Mouse (Mus musculus): ENCODE measurements at regions not wholly inside any gene's neighbourhood (a gene's known extent, or its start where the extent isn't known, plus 50 kb on each side); places are given as distances from the start of the nearest gene placed in this dataset.

GRCm38 (mm10) chr4:99491536-99492514, 164.3 kb upstream of the Foxd3 start:
- Histone ChIP-seq H3K36me3 (ENCODE audit: control insufficient read depth, insufficient read depth, low read length) (no peaks in the 10 kb centered on the region), H3K4me2 (replicated peaks; ENCODE audit: low read depth, low read length, severe bottlenecking) (no peak overlapping the region), H3K4me3 (replicated peaks; ENCODE audit: low read length) (no peak overlapping the region), H3K4me1 (ENCODE audit: control insufficient read depth, insufficient read depth, low read length) (no peaks in the 10 kb centered on the region), H3K27me3 (ENCODE audit: control insufficient read depth, insufficient read depth, low read length) (no peaks in the 10 kb centered on the region), H3K9ac (ENCODE audit: low read depth, low read length, severe bottlenecking) (no peak overlapping the region), H3K27ac (replicated peaks; ENCODE audit: low read depth, low read length) (no peak overlapping the region), H3K9me3 (ENCODE audit: control insufficient read depth, low read length) (no peaks in the 10 kb centered on the region)
- TF ChIP-seq POLR2A (IDR thresholded peaks at IDR 0.05; ENCODE audit: borderline replicate concordance, extremely low read depth, insufficient read depth, insufficient read length) = no peak
- ATAC-seq (ENCODE audit: low FRiP score, low read depth) = no peak
- no peak for DNase-seq (ENCODE audit: low spot score)
- WGBS = 76% methylated on average over 12 of the region's 12 CpGs

DNA sequence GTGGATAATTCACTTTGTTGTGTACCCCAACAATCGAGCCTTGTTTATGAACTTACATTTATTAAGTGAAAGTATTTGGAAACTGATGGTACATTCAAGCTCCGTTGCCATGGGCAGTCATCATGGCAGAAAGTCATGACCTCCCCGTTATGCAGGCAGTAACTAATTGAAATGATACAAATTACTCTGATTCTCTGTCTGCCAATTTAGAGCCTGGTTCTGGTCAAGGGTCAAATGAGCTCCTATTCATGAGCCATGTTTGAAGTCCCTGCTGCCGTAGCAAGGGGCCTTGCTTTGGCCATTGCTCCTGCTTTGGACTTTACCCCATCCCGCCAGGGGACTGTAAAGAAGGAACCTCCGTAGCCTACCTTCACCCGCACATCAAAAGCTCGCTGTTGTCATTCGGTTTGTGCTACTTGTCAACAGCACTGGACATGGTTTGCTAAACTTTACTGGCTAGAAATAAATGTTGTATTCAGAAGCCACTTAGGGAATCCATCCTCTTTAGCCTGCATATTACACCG, 152.8 kb upstream of the Foxd3 start:
- H3K27me3 ChIP-seq (ENCODE audit: control insufficient read depth, insufficient read depth, low read length) = no peaks in the 10 kb centered on the region
- H3K9ac ChIP-seq (ENCODE audit: low read depth, low read length, severe bottlenecking) = no peak overlapping the region
- no peak for TF ChIP-seq POLR2A (IDR thresholded peaks at IDR 0.05; ENCODE audit: borderline replicate concordance, extremely low read depth, insufficient read depth, insufficient read length)
- WGBS = 68% methylated on average over 10 of the region's 10 CpGs
- no peak for ATAC-seq (ENCODE audit: low FRiP score, low read depth)
- DNase-seq (ENCODE audit: low spot score) = no peak
- H3K4me2 ChIP-seq (replicated peaks; ENCODE audit: low read depth, low read length, severe bottlenecking) = no peak overlapping the region
- no peaks in the 10 kb centered on the region for H3K9me3 ChIP-seq (ENCODE audit: control insufficient read depth, low read length)
- H3K27ac ChIP-seq (replicated peaks; ENCODE audit: low read depth, low read length) = no peak overlapping the region
- H3K4me3 ChIP-seq (replicated peaks; ENCODE audit: low read length) = no peak overlapping the region
- H3K4me1 ChIP-seq (ENCODE audit: control insufficient read depth, insufficient read depth, low read length) = no peaks in the 10 kb centered on the region
- no peaks in the 10 kb centered on the region for H3K36me3 ChIP-seq (ENCODE audit: control insufficient read depth, insufficient read depth, low read length)

DNA sequence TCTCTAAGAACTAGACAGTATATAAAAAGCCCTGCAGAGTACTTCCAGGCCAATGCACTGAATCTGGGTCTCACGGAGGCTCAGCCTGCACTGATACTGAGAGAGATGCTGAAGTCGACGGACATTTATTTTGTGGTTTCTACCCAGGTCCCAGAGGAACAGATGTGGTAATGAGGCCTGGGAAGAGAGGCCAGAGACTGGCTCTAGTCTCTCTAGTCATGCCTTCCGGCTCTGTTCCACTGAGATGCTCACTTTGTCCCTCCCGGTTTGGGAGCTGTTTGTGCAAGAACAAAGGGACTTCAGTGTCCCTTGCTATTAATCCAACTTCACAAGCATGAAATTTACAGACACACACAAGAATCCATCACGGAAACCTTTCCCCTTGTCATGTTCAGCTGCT, 144.1 kb upstream of the Foxd3 start:
- Histone ChIP-seq H3K4me2 (replicated peaks; ENCODE audit: low read depth, low read length, severe bottlenecking) (no peak overlapping the region), H3K4me1 (ENCODE audit: control insufficient read depth, insufficient read depth, low read length) (no peaks in the 10 kb centered on the region), H3K4me3 (replicated peaks; ENCODE audit: low read length) (no peak overlapping the region), H3K9ac (ENCODE audit: low read depth, low read length, severe bottlenecking) (no peak overlapping the region), H3K36me3 (ENCODE audit: control insufficient read depth, insufficient read depth, low read length) (no peaks in the 10 kb centered on the region), H3K27ac (replicated peaks; ENCODE audit: low read depth, low read length) (no peak overlapping the region), H3K9me3 (ENCODE audit: control insufficient read depth, low read length) (no peaks in the 10 kb centered on the region), H3K27me3 (ENCODE audit: control insufficient read depth, insufficient read depth, low read length) (no peaks in the 10 kb centered on the region)
- ATAC-seq (ENCODE audit: low FRiP score, low read depth) (no peak), DNase-seq (ENCODE audit: low spot score) (no peak)
- TF ChIP-seq POLR2A (IDR thresholded peaks at IDR 0.05; ENCODE audit: borderline replicate concordance, extremely low read depth, insufficient read depth, insufficient read length) = no peak
- WGBS = 67% methylated on average over 6 of the region's 6 CpGs

DNA sequence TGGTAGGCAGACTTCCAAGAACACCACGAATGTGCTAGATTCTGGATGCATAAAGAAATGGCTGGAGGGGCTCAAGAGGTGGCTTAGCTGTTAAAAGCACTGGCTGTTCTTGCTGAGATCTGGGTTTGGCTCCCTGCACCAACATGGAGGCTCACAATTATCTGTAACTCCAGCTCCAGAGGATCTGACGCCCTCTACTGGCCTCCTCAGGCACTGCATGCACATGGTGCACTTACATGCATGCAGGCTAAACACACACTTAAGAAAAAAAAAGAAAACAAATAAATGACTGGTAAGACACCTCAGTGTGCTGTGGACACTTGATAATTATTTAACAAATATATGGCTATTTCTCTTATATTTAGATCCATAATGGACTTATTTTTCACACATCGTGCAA, 139.2 kb upstream of the Foxd3 start:
- TF ChIP-seq POLR2A (IDR thresholded peaks at IDR 0.05; ENCODE audit: borderline replicate concordance, extremely low read depth, insufficient read depth, insufficient read length) = no peak
- no peak for DNase-seq (ENCODE audit: low spot score)
- 87% methylated on average over 3 of the region's 3 CpGs for WGBS

DNA sequence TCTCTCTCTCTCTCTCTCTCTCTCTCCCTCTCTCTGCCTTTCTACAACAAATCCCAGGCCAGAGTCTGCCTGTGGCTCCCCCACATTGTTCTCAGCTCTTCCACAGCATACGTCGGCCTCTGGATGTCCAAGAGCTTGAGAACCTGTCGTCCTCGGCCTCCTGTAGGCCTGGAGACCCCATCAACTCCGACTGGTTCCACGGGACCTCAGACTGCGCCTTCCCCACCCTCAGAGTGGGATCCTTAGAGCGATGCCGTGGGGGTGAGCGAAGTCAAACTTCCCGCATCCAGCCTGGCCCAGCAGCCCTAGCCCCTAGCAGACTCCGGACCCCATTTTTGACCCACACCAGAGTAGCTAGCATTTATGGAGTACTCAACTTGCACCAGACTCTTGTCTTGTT, 128.7 kb upstream of the Foxd3 start:
- WGBS = 92% methylated on average over 12 of the region's 12 CpGs
- no peak for DNase-seq (ENCODE audit: low spot score)

More for the DNA sequence above, 139.2 kb upstream of the Foxd3 start:
- Histone ChIP-seq H3K27ac (replicated peaks; ENCODE audit: low read depth, low read length) (no peak overlapping the region), H3K9ac (ENCODE audit: low read depth, low read length, severe bottlenecking) (no peak overlapping the region), H3K36me3 (ENCODE audit: control insufficient read depth, insufficient read depth, low read length) (no peaks in the 10 kb centered on the region), H3K4me2 (replicated peaks; ENCODE audit: low read depth, low read length, severe bottlenecking) (no peak overlapping the region), H3K4me3 (replicated peaks; ENCODE audit: low read length) (no peak overlapping the region), H3K9me3 (ENCODE audit: control insufficient read depth, low read length) (no peaks in the 10 kb centered on the region), H3K27me3 (ENCODE audit: control insufficient read depth, insufficient read depth, low read length) (no peaks in the 10 kb centered on the region), H3K4me1 (ENCODE audit: control insufficient read depth, insufficient read depth, low read length) (no peaks in the 10 kb centered on the region)
- no peak for ATAC-seq (ENCODE audit: low FRiP score, low read depth)

More for the DNA sequence above, 128.7 kb upstream of the Foxd3 start:
- Histone ChIP-seq H3K9me3 (ENCODE audit: control insufficient read depth, low read length) (no peaks in the 10 kb centered on the region), H3K36me3 (ENCODE audit: control insufficient read depth, insufficient read depth, low read length) (no peaks in the 10 kb centered on the region), H3K4me2 (replicated peaks; ENCODE audit: low read depth, low read length, severe bottlenecking) (no peak overlapping the region), H3K9ac (ENCODE audit: low read depth, low read length, severe bottlenecking) (no peak overlapping the region), H3K27ac (replicated peaks; ENCODE audit: low read depth, low read length) (no peak overlapping the region), H3K27me3 (ENCODE audit: control insufficient read depth, insufficient read depth, low read length) (no peaks in the 10 kb centered on the region), H3K4me1 (ENCODE audit: control insufficient read depth, insufficient read depth, low read length) (no peaks in the 10 kb centered on the region), H3K4me3 (replicated peaks; ENCODE audit: low read length) (no peak overlapping the region)
- no peak for ATAC-seq (ENCODE audit: low FRiP score, low read depth)
- no peak for TF ChIP-seq POLR2A (IDR thresholded peaks at IDR 0.05; ENCODE audit: borderline replicate concordance, extremely low read depth, insufficient read depth, insufficient read length)
